Mouse (Mus musculus) spleen, adult 2 months (tissue): ENCODE data around the gene Eaf2.

Source experiments
- CTCF ChIP-seq: fragments of 200-500 bp; IDR thresholded peaks from 2 replicates; pipeline ENCODE4 v1.5.1; 2011; ENCODE audit warnings: mild to moderate bottlenecking, inconsistent platforms; ENCODE audit not compliant: insufficient read depth, insufficient read length, insufficient replicate concordance; ENCODE audit errors: extremely low read depth
- POLR2A ChIP-seq: fragments of 200-500 bp; IDR thresholded peaks from 2 replicates; pipeline ENCODE4 v1.6.1; 2011; ENCODE audit warnings: low read depth, low read length, inconsistent platforms

DNA sequence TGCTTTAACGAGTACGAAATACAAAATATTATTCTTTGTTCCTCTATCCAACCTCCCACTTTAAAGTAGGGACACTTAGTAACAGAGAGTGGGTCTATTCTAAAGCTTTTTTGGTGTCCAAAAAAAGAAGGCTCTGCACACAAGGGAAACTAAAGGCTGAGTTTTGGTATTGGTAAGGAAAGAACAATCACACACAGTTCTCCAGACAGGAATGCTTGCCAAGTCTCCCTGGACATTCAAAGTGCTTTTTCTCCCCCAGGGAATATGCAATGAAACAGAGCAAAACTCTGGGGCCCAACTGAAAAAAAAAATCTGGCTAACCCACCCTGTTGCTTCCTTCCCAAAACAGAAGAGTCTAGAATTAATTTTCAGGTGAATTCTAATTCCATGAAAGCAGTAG is 90.7 kb downstream of the Eaf2 start:
- TF ChIP-seq POLR2A, result no peak
- no peak for TF ChIP-seq CTCF
